Mouse (Mus musculus): ENCODE measurements around the gene Ppef2.
A peak's percentile ranks its signal among the peaks of the same experiment; 100 is the strongest.

Gene Ppef2

GRCm38 (mm10) chr5:92239333-92240232 lies 16.5 kb downstream of the Ppef2 start:
- peak; percentile 38 for DNase-seq (ENCODE audit: low read depth, low spot score)

DNA sequence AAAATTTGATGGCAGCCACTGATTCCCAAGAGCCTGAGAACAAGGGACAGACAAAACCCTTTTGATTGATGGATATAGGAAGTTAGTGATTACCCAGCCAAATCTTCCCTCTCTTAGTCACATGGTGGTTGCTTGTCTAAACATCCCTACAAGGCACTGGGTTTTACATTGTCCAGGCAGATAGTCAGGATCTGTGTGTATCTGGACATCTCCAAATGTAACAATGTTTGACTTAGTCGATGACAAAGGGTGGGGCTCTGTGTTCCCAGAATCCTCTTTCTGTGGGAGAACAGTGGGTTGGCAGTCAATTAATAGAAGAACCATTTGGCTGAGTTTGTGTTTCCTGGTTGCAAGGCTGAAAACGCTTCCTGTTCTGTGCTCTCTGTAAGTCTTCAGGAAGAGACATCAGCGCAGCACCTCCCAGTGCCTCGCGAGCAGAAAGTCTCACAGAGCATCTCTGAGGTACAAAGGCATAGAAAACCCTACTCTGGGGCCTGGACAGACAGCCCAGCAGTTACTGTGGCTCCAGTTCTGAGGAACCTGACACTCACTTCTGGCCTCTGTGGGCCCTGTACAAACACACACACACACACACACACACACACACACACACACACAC lies 21.0 kb downstream of the Ppef2 start:
- peak; percentile 48 for DNase-seq (ENCODE audit: low read depth, low spot score)

DNA sequence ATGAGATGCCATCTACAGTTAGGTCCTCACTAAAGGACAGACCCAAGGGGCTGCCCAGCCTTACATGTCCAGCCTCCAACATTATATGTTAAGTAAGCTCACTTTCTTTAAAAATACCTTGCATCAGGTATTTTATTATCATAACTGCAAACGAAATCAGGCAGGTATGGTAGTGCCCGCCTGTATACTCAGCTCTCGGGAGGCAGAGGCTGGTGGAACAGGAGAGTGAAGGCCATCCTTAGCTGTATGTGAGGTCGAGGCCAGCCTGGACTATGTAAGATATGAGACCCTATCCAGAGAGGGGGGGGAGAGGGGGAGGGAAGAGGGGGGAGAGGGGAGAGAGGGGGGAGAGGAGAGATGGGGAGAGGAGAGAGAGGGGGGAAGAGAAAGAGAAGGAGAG lies 22.7 kb downstream of the Ppef2 start:
- no peak for DNase-seq (ENCODE audit: low read depth, low spot score)

- no peak for DNase-seq (ENCODE audit: low read depth, low spot score)
Measured at GRCm38 (mm10) chr5:92231836-92232235, 24.2 kb downstream of the Ppef2 start.

GRCm38 (mm10) chr5:92230306-92230705 lies 25.8 kb downstream of the Ppef2 start:
- no peak for DNase-seq (ENCODE audit: low read depth, low spot score)

DNA sequence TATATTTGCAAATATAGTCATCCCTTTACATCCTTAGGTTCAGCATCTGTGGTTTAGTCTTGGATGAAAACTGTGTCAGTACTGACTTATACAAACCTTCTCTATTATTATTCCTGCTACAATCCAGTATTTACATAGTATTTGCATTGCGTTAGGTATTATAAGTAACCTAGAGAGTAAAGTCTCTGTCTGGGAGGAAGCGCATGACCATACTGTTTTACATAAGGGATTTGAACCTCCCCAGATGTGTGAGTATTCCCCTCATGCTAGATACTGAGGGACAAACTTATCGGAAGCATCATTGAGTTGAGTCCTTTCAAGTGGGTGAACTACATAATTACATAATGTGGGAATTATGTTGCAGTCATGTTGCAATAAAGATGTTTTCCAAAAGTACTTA lies 26.6 kb downstream of the Ppef2 start:
- DNase-seq (ENCODE audit: low read depth, low spot score): no peak

- DNase-seq (ENCODE audit: low read depth, low spot score): no peak
Measured at GRCm38 (mm10) chr5:92228776-92229175, 27.3 kb downstream of the Ppef2 start.

- DNase-seq (ENCODE audit: low read depth, low spot score): no peak
Measured at GRCm38 (mm10) chr5:92227782-92228181, 28.3 kb downstream of the Ppef2 start.

- no peak for DNase-seq (ENCODE audit: low read depth, low spot score)
Measured at GRCm38 (mm10) chr5:92220287-92220902, 35.7 kb downstream of the Ppef2 start.

DNA sequence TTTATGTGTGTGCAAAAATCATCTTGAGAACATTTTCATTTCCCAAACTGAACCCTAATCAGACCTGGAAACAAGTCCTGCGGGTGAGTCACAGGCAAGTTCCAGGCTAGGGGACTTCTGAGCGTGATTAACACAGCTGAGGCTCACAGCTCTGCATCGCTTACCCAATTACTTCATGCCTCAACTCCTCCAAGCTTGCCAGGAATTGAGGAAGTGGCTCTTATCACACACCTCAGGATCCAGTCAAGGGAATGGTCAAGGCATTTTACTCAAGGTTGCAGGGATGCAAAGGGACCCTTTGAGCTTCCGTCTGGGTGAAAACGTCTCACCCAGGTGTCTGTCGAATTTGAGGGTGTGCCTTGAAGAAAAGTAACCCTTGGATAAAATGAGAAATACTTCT lies 36.3 kb downstream of the Ppef2 start:
- DNase-seq (ENCODE audit: low read depth, low spot score): no peak

DNA sequence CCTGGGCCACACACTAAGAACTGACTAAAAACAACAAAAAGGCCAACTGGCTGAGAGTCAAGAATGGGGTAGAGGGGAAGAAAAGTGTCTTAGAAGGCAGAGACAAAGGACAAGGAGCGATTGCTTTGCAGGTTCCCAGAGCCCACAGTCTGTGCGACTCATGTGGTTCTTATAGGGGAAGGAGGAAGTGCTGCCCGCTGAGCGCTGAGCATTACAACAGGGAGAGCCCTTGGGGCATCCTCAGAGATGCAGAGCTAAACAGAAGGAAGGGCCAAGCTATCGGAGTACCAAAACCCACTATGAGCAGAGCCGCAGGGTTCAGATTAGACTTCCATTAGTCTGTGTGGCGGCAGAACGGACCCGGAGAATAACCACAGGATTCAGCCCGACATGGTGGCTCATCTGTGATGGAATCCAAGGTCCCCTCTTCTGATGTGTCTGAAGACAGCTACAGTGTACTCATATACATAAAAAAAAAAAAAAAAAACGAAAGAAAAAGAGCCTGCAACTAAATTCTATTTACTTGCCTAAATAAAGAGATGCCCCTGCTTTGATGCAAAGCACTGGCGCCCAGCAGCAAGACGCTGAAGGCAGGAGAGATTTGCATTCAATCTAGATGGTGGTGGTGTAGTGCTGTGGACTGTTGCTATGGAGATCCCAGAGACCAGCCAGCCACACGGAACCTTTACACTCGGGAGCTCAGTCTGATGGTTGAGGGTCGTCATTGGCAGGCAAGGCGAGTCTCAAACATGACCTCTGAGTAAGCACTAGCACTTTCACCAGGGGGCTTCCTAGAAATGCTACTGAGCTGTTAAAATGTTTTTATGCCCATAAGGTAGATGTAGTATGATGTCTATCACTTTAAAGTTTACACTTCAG lies 36.9 kb downstream of the Ppef2 start:
- DNase-seq (ENCODE audit: low read depth, low spot score): no peak

- DNase-seq (ENCODE audit: low read depth, low spot score): no peak
Measured at GRCm38 (mm10) chr5:92215308-92215707, 40.8 kb downstream of the Ppef2 start, which contains the start of gene U90926. Gene U90926, minus strand, starts transcription at chr5:92215408.

GRCm38 (mm10) chr5:92212231-92212630 lies 43.8 kb downstream of the Ppef2 start:
- no peak for DNase-seq (ENCODE audit: low read depth, low spot score)

DNA sequence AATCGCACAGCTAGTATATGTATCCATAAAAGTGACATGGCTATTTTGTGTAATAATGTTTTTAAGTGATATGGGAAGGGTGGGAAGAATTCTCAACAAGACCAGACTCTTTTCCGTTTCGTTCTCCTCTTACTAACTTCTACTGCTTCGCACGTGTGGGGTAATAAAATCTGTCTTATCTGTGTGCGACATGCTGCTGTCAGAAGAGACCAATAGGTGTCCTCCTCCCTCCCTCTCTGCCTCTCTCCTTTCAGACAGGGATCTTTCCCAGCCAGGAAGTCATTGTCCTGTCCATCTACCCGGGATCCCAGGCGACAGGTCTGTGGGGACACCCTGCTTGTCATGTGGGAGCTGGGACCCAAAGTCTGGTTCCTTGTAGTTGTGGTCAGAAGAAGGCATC lies 45.9 kb downstream of the Ppef2 start:
- no peak for DNase-seq (ENCODE audit: low read depth, low spot score)

DNA sequence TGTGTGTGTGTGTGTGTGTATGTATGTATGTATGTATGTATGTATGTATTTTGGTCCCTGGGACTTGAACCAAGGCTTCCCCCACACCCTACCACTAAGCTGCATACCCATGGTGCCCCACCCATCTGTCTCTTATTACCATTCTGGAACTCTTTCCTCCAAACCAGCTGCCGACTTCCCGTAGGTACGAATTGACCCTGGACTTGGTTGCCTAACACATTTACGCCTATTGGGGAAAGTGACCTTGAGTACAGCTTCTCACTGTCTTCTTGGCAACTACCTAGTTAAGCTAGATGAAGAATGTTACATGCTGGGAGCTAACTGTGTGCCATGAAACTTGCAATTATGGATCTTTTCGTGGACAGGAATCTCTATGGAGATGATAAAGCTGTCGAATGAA lies 50.0 kb downstream of the Ppef2 start:
- no peak for DNase-seq (ENCODE audit: low read depth, low spot score)

DNA sequence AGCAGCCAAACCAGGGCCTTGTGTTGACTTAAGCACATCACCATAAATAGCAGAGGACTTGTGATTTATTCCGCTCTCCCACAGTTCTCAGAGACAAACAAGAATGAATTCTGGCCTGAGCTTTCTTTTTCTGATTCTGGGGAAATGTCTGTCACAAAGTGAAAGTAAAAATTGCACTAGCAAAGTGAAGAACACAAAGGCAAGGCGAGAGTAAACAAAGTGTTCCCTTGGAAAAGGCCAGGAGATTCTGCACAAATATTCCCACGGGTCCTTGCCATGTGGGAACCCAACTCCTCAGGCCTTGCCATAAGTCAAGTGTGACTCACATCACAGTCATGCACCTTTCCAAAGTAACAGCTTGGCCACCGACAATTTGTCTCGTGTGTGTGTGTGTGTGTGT lies 50.4 kb downstream of the Ppef2 start:
- DNase-seq (ENCODE audit: low read depth, low spot score): no peak

DNA sequence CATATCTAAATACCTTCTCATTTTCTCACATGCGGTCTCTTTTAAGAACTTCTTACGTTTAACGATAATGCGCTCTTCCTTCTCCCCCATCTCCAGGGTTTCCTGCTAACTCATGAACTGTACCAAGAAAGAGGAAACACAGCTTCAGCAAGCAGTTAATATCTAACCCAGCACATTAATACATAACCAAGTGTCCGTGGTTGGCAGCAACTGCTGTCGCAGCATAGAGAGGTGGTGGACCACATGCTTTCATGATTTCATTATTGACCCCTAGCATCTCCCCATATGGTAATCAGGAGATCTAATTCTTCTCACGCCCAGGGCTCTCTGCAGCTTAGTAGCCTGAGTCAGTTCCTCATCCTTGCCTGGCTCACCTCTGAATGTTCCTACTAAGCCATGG lies 50.9 kb downstream of the Ppef2 start:
- no peak for DNase-seq (ENCODE audit: low read depth, low spot score)

DNA sequence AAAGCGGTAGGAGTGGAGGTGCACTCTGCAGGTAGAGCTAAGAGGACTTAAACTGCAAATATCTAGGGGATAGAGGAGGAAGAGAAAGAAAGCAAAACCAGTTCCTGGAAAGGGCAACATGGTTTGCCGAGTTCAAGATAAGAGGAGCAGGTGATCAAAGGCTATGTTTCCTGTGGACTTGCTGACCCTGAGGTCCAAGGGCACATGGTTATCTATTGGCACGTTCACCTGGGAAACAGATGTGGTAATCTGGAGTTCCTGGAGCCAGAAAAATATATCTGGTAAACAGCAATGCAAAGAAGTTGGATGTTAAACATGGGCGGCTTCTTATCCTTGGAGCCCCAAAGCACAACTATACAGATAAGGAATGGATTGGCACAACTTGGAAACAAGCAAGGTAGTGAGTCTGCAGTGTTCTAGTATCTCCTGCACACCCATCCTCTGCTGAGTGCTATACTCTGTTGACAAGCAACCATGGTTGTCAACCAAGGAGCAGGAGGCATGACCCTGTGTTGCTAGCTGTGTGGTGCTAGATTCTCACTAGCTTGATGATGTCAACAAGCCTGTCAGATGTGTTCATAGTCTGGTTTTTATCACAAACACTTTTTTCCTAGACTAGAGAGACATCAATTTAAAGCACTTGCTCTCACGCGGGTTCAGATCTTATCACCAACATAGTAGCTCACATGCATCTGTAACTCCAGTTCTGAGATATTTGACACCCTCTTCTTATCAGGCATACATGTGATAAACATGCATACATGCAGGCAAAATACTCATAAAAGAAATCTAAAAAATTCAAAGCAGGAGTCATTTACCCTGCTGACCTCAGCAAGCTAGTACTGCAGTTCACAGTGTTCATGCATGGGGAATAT lies 51.7 kb downstream of the Ppef2 start:
- DNase-seq (ENCODE audit: low read depth, low spot score): peak; percentile 39

DNA sequence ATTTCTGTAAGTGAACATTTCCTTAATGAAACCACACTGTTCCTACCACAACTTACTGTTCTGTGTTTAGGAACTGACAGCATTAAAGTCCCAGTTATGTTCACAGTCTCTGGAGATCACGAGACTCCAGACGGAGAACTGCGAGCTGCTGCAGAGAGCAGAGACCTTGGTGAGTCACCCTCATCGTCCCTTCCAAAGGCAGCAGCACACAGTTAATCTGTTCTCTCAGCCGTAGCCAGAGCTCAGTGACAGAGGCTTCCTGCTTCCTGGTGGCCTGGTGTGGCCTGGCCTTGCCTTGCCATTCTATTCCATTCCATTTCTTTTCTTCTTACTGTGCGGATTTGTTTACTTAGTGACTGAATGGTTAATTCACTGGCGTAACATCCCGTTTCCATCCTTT lies 57.8 kb downstream of the Ppef2 start:
- DNase-seq (ENCODE audit: low read depth, low spot score): no peak

GRCm38 (mm10) chr5:92196895-92197811 lies 58.9 kb downstream of the Ppef2 start:
- no peak for DNase-seq (ENCODE audit: low read depth, low spot score)
